Mouse (Mus musculus) midbrain, embryonic 12.5 days (tissue): ENCODE measurements around the gene Usp49. TPM values are rescaled to one million over a fixed set of nuclear protein-coding genes. Genes with fewer than 3 reads are reported as not detected.

Source experiments
- ATAC-seq: fragments of 200-750 bp; cut with Nextera tagmentation; 2 replicates; pipeline ENCODE4 v1.8.0; 2017; ENCODE audit warnings: low read depth, moderate TSS enrichment, moderate library complexity; ENCODE audit not compliant: low FRiP score
- H3K27ac ChIP-seq: fragments of 300-500 bp; sonication (generic); replicated peaks from 2 replicates; pipeline ENCODE4 v1.5.1; 2016; ENCODE audit warnings: mild to moderate bottlenecking
- H3K27me3 ChIP-seq: fragments of 300-500 bp; sonication (generic); 2 replicates; pipeline ENCODE4 v1.6.1; 2016; ENCODE audit warnings: mild to moderate bottlenecking
- H3K36me3 ChIP-seq: fragments of 300-500 bp; sonication (generic); 2 replicates; pipeline ENCODE4 v1.6.1; 2016
- H3K4me1 ChIP-seq: fragments of 300-500 bp; sonication (generic); 2 replicates; pipeline ENCODE4 v1.6.1; 2016
- H3K4me2 ChIP-seq: fragments of 300-500 bp; sonication (generic); replicated peaks from 2 replicates; pipeline ENCODE4 v1.6.1; 2016; ENCODE audit warnings: mild to moderate bottlenecking, moderate library complexity
- H3K4me3 ChIP-seq: fragments of 300-500 bp; sonication (generic); 2 replicates; pipeline ENCODE4 v1.5.1; 2016; ENCODE audit warnings: mild to moderate bottlenecking
- H3K9ac ChIP-seq: fragments of 300-500 bp; sonication (generic); replicated peaks from 2 replicates; pipeline ENCODE4 v1.6.1; 2016; ENCODE audit warnings: mild to moderate bottlenecking, moderate library complexity
- H3K9me3 ChIP-seq: fragments of 300-500 bp; sonication (generic); 2 replicates; pipeline ENCODE4 v1.6.1; 2016; ENCODE audit warnings: mild to moderate bottlenecking
- WGBS: fragments of 180-500 bp; shearing (Covaris S2); methylation state at CpG from one replicate; pipeline ENCODE4 v1.1.7; 2016; 5-methylcytosine and 5-hydroxymethylcytosine counted together
- polyA plus RNA-seq: library from polyadenylated mRNA; unstranded; fragments of >200 nt; fragmentation: Nextera tagmentation; extraction: Ambion mirVana; gene quantifications from 2 replicates; pipeline ENCODE4 v1.2.1, GENCODE M21; 2016

The Usp49 gene
- polyA plus RNA-seq, 1 experiment from 2014 or later, result 10.5 TPM

DNA sequence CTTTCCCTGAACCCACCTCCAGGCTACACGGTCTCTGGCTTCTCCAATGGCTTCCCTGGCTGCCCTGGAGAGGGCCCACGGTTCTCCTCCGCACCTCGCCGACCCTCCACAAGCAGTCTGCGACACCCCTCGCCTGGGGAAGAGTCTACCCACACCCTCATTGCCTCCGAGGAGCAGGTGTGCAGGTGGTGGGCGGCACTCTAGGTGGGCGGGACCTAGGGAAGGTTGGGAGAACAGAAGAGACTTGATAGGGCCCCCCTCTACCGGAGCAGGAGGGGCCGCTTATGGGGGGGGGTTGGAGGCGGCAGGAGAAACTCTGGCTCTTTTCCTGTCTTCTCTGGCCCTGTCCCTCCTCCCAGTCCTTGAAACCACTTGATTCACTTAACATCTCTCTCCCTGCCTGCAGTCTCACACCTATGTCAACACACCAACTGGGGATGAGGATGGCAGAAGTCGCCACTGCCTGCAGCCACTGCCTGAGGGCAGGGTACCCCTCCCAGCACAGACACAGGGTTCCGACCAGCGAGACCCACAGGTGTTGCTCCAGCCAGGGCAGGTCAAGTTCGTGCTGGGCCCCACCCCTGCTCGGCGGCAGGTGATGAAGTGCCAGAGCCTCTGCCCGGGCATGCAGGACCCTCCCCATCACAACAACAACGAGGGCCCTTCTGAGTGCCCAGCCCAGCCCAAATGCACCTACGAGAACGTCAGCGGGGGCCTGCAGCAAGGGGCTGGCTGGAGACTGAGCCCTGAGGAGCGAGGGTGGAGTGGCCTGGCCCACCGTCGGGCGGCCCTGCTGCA, 72.3 kb downstream of the Usp49 start:
- Histone ChIP-seq H3K36me3 (peaks cover 49% of the 10 kb centered on the region), H3K4me3 (no peak overlapping the region)

GRCm38 (mm10) chr17:47703556-47703955, 73.1 kb downstream of the Usp49 start:
- peaks cover 18% of the 10 kb centered on the region for H3K27me3 ChIP-seq
- ATAC-seq, result no peak
- 0 out of 2 replicates have a peak overlapping the region, but pooled peaks have one; percentile 12 for H3K9ac ChIP-seq
- H3K27ac ChIP-seq, result no peak overlapping the region
- 0 out of 2 replicates have a peak, but pooled peaks cover 3% of the 10 kb centered on the region for H3K4me1 ChIP-seq
- no peaks in the 10 kb centered on the region for H3K9me3 ChIP-seq
- H3K4me3 ChIP-seq, result no peak overlapping the region
- 29% methylated on average over 20 of the region's 20 CpGs for WGBS
- H3K36me3 ChIP-seq, result peaks cover 44% of the 10 kb centered on the region
- no peak overlapping the region for H3K4me2 ChIP-seq

More for the DNA sequence above, 72.3 kb downstream of the Usp49 start:
- Histone ChIP-seq H3K9ac (no peak overlapping the region), H3K27ac (no peak overlapping the region), H3K9me3 (no peaks in the 10 kb centered on the region), H3K4me2 (no peak overlapping the region), H3K4me1 (0 out of 2 replicates have a peak, but pooled peaks cover 3% of the 10 kb centered on the region), H3K27me3 (peaks cover 18% of the 10 kb centered on the region)
- ATAC-seq, result peak; percentile 30; the same call in 1 of the 2 replicates
- WGBS, result 53% methylated on average over 28 of the region's 28 CpGs

- H3K36me3 ChIP-seq, result peaks cover 40% of the 10 kb centered on the region
- no peaks in the 10 kb centered on the region for H3K9me3 ChIP-seq
- H3K9ac ChIP-seq, result no peak overlapping the region
- H3K27ac ChIP-seq, result no peak overlapping the region
- no peak overlapping the region for H3K4me2 ChIP-seq
- peaks cover 18% of the 10 kb centered on the region for H3K27me3 ChIP-seq
- H3K4me3 ChIP-seq, result no peak overlapping the region
- WGBS, result 84% methylated on average over 4 of the region's 4 CpGs
- H3K4me1 ChIP-seq, result 0 out of 2 replicates have a peak, but pooled peaks cover 3% of the 10 kb centered on the region
- ATAC-seq, result no peak
These were observed 74.2 kb downstream of the Usp49 start for GRCm38 (mm10) chr17:47704692-47705091.

- no peak for ATAC-seq
- Histone ChIP-seq H3K9ac (no peak overlapping the region), H3K9me3 (no peaks in the 10 kb centered on the region), H3K27ac (no peak overlapping the region), H3K4me2 (no peak overlapping the region), H3K36me3 (peaks cover 29% of the 10 kb centered on the region), H3K4me1 (0 out of 2 replicates have a peak, but pooled peaks cover 3% of the 10 kb centered on the region), H3K4me3 (no peak overlapping the region), H3K27me3 (peaks cover 18% of the 10 kb centered on the region)
- WGBS, result 80% methylated on average over 1 of the region's 1 CpGs
These were observed 75.7 kb downstream of the Usp49 start for GRCm38 (mm10) chr17:47706196-47706595.

GRCm38 (mm10) chr17:47707961-47708360, 77.5 kb downstream of the Usp49 start:
- no peak overlapping the region for H3K27ac ChIP-seq
- peaks cover 8% of the 10 kb centered on the region for H3K27me3 ChIP-seq
- H3K4me2 ChIP-seq, result no peak overlapping the region
- H3K36me3 ChIP-seq, result peaks cover 14% of the 10 kb centered on the region; the same call in 1 of the 2 replicates
- no peaks in the 10 kb centered on the region for H3K9me3 ChIP-seq
- no peak for ATAC-seq
- H3K4me3 ChIP-seq, result no peak overlapping the region
- WGBS, result 88% methylated on average over 3 of the region's 3 CpGs
- H3K9ac ChIP-seq, result no peak overlapping the region
- 0 out of 2 replicates have a peak, but pooled peaks cover 3% of the 10 kb centered on the region for H3K4me1 ChIP-seq

DNA sequence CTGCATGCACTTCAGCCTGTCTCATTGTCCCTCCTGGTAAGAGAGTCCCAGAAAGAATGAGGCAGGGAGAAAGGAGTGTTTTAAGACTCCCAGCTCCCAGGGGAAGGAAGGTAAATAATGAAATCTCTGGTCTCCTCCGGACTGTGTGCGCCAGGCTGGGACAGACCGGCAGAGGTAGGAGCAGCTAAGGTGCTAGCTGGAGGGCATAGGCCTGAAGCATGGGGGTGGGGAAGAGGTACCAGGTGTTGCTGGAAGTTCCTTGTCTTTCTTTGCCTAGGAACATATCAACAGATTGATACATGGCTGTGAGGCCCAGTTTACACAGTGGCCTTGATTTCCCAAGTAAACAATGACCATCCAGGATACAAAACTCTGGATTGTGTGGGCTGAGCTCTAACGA, 78.5 kb downstream of the Usp49 start:
- 81% methylated on average over 4 of the region's 4 CpGs for WGBS

GRCm38 (mm10) chr17:47710036-47710435, 79.5 kb downstream of the Usp49 start:
- Histone ChIP-seq H3K4me1 (no peaks in the 10 kb centered on the region), H3K4me3 (no peak overlapping the region), H3K9me3 (no peaks in the 10 kb centered on the region), H3K27ac (no peak overlapping the region), H3K36me3 (no peaks in the 10 kb centered on the region), H3K27me3 (no peaks in the 10 kb centered on the region), H3K4me2 (no peak overlapping the region), H3K9ac (no peak overlapping the region)
- WGBS, result 79% methylated on average over 3 of the region's 3 CpGs
- no peak for ATAC-seq

More for the DNA sequence above, 78.5 kb downstream of the Usp49 start:
- no peak overlapping the region for H3K4me2 ChIP-seq
- H3K4me1 ChIP-seq, result no peaks in the 10 kb centered on the region
- H3K27ac ChIP-seq, result no peak overlapping the region
- H3K36me3 ChIP-seq, result 0 out of 2 replicates have a peak, but pooled peaks cover 5% of the 10 kb centered on the region
- H3K9me3 ChIP-seq, result no peaks in the 10 kb centered on the region
- H3K9ac ChIP-seq, result no peak overlapping the region
- ATAC-seq, result no peak
- H3K27me3 ChIP-seq, result no peaks in the 10 kb centered on the region
- no peak overlapping the region for H3K4me3 ChIP-seq

GRCm38 (mm10) chr17:47711883-47712282, 81.4 kb downstream of the Usp49 start:
- no peak overlapping the region for H3K4me3 ChIP-seq
- no peaks in the 10 kb centered on the region for H3K27me3 ChIP-seq
- ATAC-seq, result no peak
- H3K36me3 ChIP-seq, result no peaks in the 10 kb centered on the region
- H3K9me3 ChIP-seq, result no peaks in the 10 kb centered on the region
- no peaks in the 10 kb centered on the region for H3K4me1 ChIP-seq
- no peak overlapping the region for H3K9ac ChIP-seq
- WGBS, result 67% methylated on average over 6 of the region's 6 CpGs
- H3K4me2 ChIP-seq, result no peak overlapping the region
- H3K27ac ChIP-seq, result no peak overlapping the region

DNA sequence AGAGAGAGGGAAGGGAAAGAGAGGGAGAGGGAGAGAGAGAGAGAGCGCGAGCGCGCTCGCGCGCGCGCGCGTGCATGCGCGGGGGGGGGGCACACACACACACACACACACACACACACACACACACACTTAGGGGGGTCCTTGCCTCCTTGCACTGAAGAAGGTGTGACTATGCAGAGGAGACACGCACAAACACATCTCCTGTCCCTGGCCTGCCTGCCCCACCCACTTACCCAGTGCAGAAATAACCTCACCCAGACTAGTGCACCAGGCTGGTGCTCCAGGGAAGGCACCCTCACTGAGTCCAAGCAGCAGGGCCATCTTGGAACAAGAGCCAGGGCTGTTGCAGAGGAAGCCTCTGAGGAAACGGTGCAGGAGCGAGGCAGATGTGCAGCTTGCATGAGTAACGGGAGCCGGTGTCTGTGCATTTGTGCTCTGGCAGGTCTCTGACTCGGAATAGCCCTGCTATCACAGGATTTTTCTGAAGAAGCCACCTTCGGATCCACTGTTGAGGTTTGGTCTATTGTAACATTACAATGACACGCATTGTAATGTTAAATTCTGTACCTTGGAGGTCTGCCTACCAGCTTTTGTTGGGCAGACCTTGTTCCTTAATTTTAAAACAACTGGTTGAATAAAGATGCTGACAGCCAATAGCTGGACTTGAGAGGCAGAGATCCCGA, 82.5 kb downstream of the Usp49 start:
- Histone ChIP-seq H3K27me3 (0 out of 2 replicates have a peak, but pooled peaks cover 1% of the 10 kb centered on the region), H3K9me3 (no peaks in the 10 kb centered on the region), H3K36me3 (no peaks in the 10 kb centered on the region), H3K4me3 (no peak overlapping the region), H3K27ac (no peak overlapping the region), H3K9ac (no peak overlapping the region), H3K4me1 (no peaks in the 10 kb centered on the region), H3K4me2 (no peak overlapping the region)
- 50% methylated on average over 10 of the region's 22 CpGs for WGBS
- no peak for ATAC-seq

DNA sequence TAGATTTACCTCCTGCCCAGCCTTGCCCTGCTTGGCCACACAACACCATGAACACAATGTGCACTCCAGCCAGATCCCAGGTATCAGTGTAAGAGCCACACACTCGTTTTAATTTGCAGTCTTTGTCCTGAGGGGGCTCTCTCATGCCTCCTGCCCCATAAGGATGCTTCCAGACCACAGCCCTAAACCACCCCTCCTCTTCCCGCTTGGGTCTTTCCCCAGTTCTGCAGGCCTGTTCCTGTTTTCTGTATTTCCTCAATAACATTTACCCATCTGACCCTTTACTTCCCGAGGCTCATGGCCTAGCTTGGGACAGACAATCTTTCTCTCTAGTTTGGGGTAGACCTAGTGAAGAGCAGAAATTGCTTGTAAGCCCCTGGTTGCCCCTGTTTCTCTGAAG, 84.5 kb downstream of the Usp49 start:
- Histone ChIP-seq H3K9ac (no peak overlapping the region), H3K4me1 (no peaks in the 10 kb centered on the region), H3K27me3 (0 out of 2 replicates have a peak, but pooled peaks cover 3% of the 10 kb centered on the region), H3K4me3 (no peak overlapping the region), H3K9me3 (no peaks in the 10 kb centered on the region), H3K27ac (no peak overlapping the region), H3K36me3 (no peaks in the 10 kb centered on the region), H3K4me2 (no peak overlapping the region)
- 72% methylated on average over 3 of the region's 3 CpGs for WGBS
- ATAC-seq, result no peak

- Histone ChIP-seq H3K36me3 (no peaks in the 10 kb centered on the region), H3K4me3 (no peak overlapping the region), H3K27me3 (0 out of 2 replicates have a peak, but pooled peaks cover 3% of the 10 kb centered on the region), H3K4me2 (no peak overlapping the region), H3K9me3 (no peaks in the 10 kb centered on the region), H3K27ac (no peak overlapping the region), H3K9ac (no peak overlapping the region), H3K4me1 (no peaks in the 10 kb centered on the region)
- no peak for ATAC-seq
- WGBS, result 86% methylated on average over 4 of the region's 4 CpGs
These were observed 90.7 kb downstream of the Usp49 start for GRCm38 (mm10) chr17:47721183-47721582.

- no peak for ATAC-seq
- no peaks in the 10 kb centered on the region for H3K36me3 ChIP-seq
- H3K27me3 ChIP-seq, result no peaks in the 10 kb centered on the region; the same call in 1 of the 2 replicates
- WGBS, result 86% methylated on average over 11 of the region's 11 CpGs
- no peak within 1 kb of the TSS for H3K4me2 ChIP-seq
- H3K27ac ChIP-seq, result no peak within 1 kb of the TSS
- H3K4me3 ChIP-seq, result no peak within 1 kb of the TSS
- H3K4me1 ChIP-seq, result no peaks in the 10 kb centered on the region
- no peak within 1 kb of the TSS for H3K9ac ChIP-seq
- H3K9me3 ChIP-seq, result no peaks in the 10 kb centered on the region
These were observed 96.1 kb downstream of the Usp49 start, which contains the start of gene Pgc for GRCm38 (mm10) chr17:47726566-47726965. TSS of gene Pgc (plus strand) at chr17:47726842.
